Mouse (Mus musculus) embryo, embryonic 9.5 days (tissue): ENCODE results near the gene Otop2.

Experiments
- DNase-seq: peaks from one replicate; pipeline ENCODE4 v3.0.0-alpha.2; 2017; ENCODE audit errors: extremely low spot score

Otop2 gene

GRCm38 (mm10) chr11:115297214-115297826 is 9.6 kb upstream of the Otop2 start, which contains the start of gene Fads6:
Fads6 (minus strand) TSS chr11:115297663.
- DNase-seq = peak; percentile 55

- DNase-seq = no peak
Observed at GRCm38 (mm10) chr11:115298160-115298559, 8.8 kb upstream of the Otop2 start.

- DNase-seq = no peak
Observed at GRCm38 (mm10) chr11:115300745-115301144, 6.2 kb upstream of the Otop2 start.

DNA sequence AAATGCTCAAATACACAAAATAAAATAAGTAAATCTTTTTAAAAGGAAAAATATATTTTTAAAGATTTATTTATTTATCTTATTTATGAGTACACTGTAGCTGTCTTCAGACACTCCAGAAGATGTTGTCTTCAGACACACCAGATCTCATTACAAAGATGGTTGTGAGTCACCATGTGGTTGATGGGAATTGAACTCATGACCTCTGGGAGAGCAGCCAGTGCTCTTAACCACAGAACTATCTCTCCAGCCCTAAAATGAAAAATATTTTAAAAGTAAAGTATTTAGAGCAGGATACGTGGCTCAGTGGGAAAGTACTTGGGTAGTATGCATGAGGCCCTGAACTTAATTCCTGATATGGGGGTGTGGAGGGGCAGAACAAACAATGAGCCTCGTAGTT is 5.6 kb upstream of the Otop2 start:
- DNase-seq = no peak

DNA sequence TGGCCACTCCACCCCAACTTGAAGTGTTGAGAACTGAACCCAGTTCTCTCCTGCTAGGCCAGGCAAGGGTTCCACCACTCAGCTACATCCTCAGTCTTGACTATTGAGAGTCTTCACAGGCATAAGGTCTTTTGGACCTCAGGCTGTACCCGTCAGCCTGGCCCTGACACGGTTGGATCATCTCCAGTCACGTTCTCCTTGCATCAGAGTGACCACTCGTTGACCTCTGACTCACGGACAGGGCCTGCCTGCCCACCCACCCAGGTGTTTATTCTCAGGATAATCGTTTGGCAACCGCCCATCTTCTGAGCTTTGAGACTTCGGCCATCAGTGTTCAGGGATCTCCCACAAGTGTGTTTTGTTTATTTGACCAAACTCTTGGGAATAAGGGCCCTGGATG is 3.8 kb upstream of the Otop2 start:
- DNase-seq = no peak

DNA sequence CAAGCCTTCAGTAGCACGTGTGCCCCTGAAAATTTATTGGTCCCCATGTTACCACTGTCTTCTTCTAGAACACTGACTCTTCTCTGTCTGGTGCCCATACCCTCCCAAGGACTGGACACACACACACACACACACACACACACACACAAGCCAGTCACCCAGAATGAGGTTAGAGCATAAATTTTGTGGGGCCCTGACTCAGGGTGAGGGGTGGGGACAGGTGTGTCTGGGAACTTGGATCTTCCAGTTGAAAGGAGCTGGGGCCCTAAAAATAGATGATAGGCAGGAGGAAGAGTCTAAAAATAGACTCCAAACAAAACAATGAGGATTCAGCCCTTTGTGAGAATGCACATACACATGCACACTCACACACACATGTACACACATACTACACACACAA is 1.8 kb downstream of the Otop2 start:
- no peak for DNase-seq

DNA sequence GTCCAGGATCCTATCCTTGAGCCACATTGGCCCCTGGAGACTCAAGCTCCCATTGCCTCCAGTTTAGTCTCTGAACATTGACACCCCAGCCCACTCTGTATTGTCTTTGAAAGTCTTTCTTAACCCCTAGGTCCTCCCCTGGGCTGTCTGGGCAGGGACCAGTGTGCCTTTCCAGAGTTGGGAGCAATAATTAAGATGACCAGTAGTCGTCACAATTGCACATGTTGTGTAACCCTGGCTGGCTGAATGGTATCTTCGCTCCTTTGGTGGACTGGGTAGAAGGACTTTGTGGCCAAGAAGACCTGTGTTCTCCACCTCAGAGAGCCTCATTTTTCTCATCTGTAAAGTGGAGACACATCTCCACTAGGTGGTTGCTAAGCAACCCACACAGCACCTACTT is 7.3 kb downstream of the Otop2 start:
- no peak for DNase-seq

DNA sequence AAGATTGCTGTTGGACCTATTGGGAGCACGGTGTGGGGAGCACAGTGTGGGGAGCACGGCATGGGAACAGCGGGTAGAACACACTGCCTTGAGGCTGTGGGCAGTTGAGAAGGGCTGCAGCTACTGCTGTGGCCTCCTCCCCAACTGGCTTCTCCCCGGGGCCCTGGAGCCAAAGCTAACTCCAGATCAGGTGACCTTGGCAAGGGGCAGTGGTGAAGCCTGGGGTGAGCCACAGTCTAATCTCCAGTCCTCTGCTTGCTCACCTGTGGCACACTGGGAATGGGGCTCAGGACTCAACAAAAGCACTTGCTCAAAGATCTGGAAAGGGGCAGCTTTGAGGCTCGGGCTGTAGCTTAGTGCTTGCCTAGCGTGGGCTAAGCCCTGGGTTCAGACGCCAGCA is 10.2 kb downstream of the Otop2 start:
- DNase-seq = no peak

GRCm38 (mm10) chr11:115318245-115319027 is 11.5 kb downstream of the Otop2 start:
- DNase-seq = no peak

GRCm38 (mm10) chr11:115319704-115320383 is 12.9 kb downstream of the Otop2 start:
- DNase-seq = no peak

GRCm38 (mm10) chr11:115321906-115322693 is 15.1 kb downstream of the Otop2 start, which contains the start of gene Ush1g:
Ush1g (minus strand) TSS chr11:115322041.
- peak; percentile 88 for DNase-seq

- no peak for DNase-seq
Observed at GRCm38 (mm10) chr11:115323354-115323753, 16.4 kb downstream of the Otop2 start.

DNA sequence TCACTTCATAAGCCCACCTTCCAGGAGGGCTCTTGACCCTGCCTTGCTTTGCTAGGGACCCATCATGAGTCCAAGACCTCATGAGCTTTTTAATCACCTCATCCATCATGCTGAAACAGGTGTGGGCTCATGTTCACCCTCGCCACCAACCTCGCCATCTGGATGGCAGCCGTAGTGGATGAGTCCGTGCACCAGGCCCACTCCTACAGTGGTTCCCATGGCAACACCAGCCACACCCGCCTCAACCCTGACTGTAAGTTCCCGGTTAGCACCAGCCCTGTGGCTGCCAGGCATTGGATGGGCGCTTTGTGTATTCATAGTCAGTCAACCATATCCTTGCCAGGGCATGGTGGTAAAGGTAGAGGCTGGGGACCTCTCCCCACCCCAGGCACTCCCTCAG is 19.8 kb downstream of the Otop2 start:
- DNase-seq = no peak

DNA sequence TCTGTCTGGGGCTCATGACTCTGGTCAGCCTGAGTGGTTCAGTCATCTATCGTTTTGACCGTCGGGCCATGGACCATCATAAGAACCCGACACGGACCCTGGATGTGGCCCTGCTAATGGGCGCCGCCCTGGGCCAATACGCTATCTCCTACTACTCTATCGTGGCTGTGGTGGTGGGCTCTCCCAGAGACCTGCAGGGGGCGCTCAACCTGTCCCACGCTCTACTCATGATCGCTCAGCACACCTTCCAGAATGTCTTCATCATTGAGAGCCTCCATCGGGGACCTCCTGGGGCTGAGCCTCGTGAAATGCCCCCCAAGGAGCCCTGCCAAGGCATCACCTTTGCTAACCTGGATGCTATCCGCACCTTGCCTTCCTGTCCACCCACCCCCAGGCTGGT is 22.4 kb downstream of the Otop2 start:
- DNase-seq = no peak

GRCm38 (mm10) chr11:115334531-115334930 is 27.6 kb downstream of the Otop2 start, which contains the start of gene Otop3:
Otop3 (plus strand) TSS chr11:115334731.
- DNase-seq = no peak

DNA sequence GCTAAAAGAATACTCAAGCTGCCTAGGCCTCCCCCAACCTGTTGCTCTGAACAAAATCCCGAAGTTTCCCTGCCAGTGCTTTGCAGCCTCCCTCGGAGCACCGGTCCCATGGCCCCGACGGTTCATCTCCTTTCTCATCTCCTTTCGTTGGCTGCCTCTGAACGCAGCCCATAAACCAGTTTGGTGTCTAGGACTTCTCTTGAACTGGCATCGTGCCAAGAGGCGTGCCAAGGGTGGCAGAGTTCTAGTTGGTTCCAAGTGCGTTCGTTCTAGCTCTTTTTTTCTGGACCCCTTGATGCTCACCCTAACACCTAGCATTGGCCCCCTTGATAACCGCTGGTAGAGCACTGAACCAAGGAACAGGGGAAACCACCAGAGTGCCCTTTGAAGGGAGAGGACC is 28.3 kb downstream of the Otop2 start:
- DNase-seq = no peak

GRCm38 (mm10) chr11:115336115-115336514 is 29.2 kb downstream of the Otop2 start:
- no peak for DNase-seq

DNA sequence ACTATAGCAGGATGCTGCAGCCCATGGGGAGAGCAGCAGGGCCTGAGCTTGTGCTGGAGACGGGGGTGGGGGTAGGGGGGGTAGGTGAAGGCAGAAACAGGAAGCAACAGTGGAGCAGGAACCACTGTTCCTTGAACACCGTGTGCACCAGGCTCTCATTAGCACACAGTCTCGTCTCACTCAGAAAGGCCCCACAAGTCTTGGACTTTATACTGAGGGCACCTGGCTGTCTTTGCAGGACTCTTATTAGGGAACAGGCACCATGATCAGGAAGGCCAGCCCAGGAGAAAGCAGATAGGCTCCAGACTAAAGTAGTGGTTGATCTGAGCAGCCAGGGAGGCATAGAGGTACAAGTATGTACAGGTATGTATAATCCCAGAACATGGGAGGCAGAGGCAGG is 30.4 kb downstream of the Otop2 start:
- DNase-seq = no peak

DNA sequence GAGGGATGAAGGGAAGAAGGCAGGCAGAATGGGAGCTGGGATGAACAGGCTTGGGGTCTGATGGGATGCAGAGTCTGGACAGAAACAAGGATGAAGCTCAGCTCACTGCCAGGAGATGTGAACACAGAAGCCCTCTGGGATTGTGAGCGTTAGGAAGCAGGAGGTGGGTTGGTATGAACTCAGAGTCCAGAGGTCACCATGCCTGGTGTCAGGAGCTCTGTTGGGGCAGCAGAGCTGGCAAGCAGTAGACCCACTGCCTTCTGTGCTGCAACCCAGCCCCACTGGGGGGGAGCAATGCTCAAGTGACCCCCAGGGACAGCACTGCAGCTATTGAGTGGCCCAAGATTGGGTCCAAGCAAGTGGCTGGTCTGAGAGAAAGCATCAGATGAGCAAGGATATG is 30.9 kb downstream of the Otop2 start:
- DNase-seq = no peak

DNA sequence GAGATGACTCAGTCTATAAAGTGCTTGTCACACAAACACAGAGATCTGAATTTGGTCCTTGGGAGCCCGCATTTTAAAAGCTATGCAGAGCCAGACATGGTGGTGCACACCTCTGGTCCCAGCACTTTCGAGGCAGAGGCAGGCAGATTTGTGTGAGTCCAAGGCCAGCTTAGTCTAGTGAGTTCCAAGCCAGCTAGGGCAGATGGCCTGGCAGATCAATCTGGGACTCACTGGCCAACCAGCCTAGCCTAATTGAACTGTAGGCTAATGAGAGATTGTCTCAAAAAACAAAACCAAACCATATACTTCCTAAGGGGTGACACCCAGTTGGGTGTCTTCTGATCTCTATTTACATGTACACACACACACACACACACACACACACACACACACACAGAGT is 34.3 kb downstream of the Otop2 start:
- no peak for DNase-seq

DNA sequence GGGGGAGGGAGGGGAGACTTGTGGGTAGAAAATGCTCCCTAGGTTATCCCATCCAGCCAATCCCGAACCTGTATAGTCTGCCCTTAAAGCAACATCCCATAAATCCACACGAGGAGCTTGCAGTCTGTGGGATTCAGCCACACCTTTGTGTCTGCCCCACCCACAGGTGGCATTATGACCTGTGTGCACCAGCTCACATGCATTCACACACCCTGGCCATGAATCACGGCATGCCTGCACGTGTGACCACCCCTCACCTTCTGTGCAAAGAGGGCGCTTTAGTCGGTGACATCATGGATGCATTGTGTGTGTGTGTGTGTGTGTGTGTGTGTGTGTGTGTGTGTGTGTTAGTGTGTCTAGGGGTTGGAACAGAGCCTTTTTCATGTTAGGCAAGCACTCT is 34.9 kb downstream of the Otop2 start:
- no peak for DNase-seq

DNA sequence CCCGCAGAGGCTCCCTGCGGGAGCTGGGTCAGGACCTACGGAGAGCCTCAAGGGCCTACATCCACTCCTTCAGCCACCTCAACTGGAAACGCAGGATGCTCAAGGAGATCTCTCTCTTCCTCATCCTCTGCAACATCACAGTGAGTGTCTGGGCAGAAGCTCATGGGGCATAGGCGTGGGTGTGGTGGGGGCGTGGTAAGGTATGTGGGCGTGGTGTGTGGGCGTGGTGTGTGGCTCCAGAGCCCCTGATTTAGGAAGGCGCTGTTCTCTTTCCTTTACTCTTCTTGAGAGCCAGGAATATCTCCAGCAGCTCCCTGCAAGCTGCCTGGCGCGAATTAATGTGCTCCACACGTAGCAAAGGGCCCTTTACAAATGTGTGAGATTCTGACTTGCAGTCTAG is 38.0 kb downstream of the Otop2 start:
- DNase-seq = no peak
